Mouse (Mus musculus) c-Kit-positive CD71-positive TER-119-positive erythroid progenitor cells, embryonic 14.5 days (primary cell): ENCODE measurements around the gene Khdrbs1.
"Not testable (repeated sequence)": the region's sequence is repeated elsewhere in the genome, so short reads cannot be mapped to it uniquely, and the experiment has no call there.

Source experiments
- DNase-seq: peaks from one replicate; pipeline ENCODE4 v3.0.0-alpha.2; 2013; ENCODE audit warnings: low spot score

Khdrbs1 gene

GRCm38 (mm10) chr4:129742232-129743009 lies at the start of gene Khdrbs1:
Gene Khdrbs1 (minus strand): TSS chr4:129742303.
- DNase-seq, result peak; percentile 96

- DNase-seq, result no peak
Measured at GRCm38 (mm10) chr4:129791399-129791798, 49.3 kb upstream of the Khdrbs1 start.

DNA sequence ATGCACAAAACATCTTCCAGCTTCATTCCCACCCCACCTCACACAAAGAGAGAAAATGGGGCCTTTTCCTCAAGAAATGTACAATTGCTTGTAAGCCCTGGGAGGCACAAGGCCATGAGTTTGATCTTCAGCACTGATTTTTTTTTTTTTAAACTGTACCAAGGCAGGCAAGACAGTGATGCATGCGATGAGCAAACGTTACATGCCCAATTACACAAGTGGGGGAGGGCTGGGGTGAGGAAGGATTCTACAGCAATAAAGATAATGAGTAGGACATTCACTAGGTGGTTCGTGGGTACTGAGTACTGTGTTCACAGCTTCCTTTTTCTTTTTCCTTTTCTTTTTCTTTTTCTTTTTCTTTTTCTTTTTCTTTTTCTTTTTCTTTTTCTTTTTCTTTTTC lies 48.4 kb upstream of the Khdrbs1 start:
- DNase-seq, result no peak

- DNase-seq, result no peak
Measured at GRCm38 (mm10) chr4:129789635-129790034, 47.5 kb upstream of the Khdrbs1 start.

- DNase-seq, result no peak
Measured at GRCm38 (mm10) chr4:129788693-129789092, 46.6 kb upstream of the Khdrbs1 start.

GRCm38 (mm10) chr4:129785178-129785577 lies 43.1 kb upstream of the Khdrbs1 start:
- peak; percentile 81 for DNase-seq

DNA sequence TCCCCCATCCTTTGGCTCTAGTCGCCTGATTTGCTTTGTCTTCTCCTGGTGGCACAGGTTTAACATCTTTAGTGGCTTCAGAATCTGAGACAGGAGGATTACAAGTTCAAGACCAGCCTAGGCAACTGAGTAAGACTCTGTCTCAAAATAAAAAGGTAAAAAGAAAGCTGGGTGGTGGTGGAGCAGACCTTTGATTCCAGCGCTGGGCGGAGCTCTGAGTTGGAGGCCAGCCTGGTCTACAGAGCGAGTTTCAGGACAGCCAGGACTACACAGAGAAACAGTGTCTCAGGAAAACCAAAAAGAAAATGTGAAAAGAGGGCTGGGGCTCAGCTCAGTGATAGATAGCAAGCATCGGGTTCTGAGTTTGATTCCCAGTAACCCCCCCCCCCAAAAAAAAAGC lies 41.4 kb upstream of the Khdrbs1 start:
- no peak for DNase-seq

DNA sequence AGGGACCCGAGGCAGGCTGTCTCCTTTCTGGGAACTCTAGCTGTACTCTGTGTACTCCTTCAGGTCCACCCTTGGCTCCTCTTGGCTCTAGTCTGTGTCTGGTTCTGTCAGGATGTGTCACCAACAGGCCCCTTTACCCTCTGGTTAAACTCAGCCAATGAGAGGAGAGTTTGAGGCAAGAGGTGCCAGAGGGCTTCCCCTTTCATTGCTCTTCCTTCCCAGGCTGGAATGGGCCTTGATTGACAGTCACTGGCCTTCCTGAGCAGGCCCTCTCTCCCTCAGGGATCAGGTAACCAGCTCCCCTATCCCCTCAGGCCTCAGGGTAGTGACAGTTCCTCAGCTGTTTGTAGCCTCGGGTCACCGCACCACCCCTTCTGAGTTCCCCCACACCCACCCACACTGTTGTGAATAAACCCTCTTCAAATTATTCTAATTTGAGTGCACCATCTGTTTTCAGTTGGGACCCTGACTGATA lies 40.8 kb upstream of the Khdrbs1 start:
- DNase-seq, result no peak

- DNase-seq, result no peak
Measured at GRCm38 (mm10) chr4:129781881-129782675, 40.0 kb upstream of the Khdrbs1 start.

DNA sequence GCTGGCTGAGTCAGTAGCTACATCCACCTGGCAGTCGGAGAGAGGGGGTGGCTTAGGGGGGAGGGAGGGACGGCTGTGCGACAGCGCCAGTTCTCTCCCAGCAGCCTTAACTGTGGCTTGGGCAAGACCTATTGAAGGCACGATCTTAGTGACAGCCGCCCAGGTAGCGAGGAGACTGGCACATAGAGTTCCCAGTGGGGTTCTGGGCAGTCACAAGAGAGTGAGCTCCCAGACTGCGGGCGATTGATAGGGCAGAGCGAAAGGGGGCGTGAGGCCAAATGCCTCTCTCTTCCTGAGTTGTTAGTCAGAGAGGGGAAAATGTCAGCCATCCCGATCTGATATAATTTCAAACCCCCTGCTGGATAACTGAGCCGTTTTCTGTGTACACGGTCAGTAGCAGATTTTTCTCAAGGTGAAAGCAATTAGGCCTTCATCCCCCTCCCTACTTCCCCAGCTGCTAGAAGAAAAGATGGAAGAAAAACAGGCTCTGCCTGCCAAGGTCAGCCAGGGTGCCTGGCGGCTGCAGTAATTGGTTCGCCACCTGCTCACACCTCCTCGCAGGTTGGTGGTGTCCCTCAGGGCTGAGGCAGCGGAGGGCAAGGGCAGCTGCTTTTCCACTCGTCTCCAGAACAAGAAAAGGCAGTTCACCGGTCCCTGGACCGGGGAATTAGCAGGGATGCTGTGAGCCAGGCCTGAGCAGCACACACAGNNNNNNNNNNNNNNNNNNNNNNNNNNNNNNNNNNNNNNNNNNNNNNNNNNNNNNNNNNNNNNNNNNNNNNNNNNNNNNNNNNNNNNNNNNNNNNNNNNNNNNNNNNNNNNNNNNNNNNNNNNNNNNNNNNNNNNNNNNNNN lies 29.8 kb upstream of the Khdrbs1 start:
- no peak for DNase-seq

GRCm38 (mm10) chr4:129771314-129771671 lies 29.2 kb upstream of the Khdrbs1 start:
- DNase-seq, result no peak

DNA sequence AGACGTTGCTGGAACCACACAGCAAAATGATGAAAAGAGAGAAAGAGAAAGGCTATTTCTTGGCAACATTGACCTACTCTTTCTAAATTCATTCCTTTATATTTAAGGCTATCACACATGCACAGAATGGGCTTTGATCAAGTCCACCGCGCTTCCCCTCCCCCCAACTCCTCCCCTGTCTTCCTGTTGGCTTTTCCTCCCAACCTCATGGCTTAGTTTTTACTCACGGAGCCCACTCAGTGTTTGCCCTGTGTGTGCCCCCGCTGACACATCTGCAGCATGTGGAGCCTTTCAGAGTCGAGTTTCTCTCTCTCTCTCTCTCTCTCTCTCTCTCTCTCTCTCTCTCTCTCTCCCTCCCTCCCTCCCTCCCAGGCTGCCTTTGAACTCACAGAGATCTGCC lies 28.5 kb upstream of the Khdrbs1 start:
- DNase-seq, result no peak

GRCm38 (mm10) chr4:129768742-129769141 lies 26.6 kb upstream of the Khdrbs1 start:
- not testable (repeated sequence) for DNase-seq

- no peak for DNase-seq
Measured at GRCm38 (mm10) chr4:129767782-129768181, 25.7 kb upstream of the Khdrbs1 start.

GRCm38 (mm10) chr4:129765351-129765750 lies 23.2 kb upstream of the Khdrbs1 start:
- no peak for DNase-seq

- DNase-seq, result not testable (repeated sequence)
Measured at GRCm38 (mm10) chr4:129762496-129762895, 20.4 kb upstream of the Khdrbs1 start.

- DNase-seq, result no peak
Measured at GRCm38 (mm10) chr4:129761606-129762005, 19.5 kb upstream of the Khdrbs1 start.

- no peak for DNase-seq
Measured at GRCm38 (mm10) chr4:129755455-129755854, 13.4 kb upstream of the Khdrbs1 start.

DNA sequence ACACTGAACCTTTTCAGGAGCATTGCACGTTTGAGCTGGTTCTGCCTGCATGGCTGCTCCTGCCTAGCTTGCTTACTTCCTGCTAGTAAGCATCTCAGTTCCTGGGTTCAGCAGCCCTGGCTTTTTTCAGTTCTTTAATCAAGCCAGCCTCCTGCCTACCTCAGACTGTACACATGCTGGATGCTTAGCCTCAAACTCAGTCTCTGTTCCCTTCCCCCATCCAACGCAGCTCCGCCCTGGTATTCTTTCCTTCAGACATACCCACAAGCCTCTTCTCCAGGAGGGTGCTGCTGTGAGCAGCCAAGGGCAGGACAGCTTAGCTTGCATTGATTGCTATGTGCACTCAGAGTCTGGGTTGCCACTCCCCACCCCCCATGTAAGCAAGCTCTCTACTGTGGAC lies 12.6 kb upstream of the Khdrbs1 start:
- no peak for DNase-seq

GRCm38 (mm10) chr4:129750430-129750829 lies 8.3 kb upstream of the Khdrbs1 start:
- DNase-seq, result no peak

GRCm38 (mm10) chr4:129746591-129746990 lies 4.5 kb upstream of the Khdrbs1 start:
- no peak for DNase-seq

DNA sequence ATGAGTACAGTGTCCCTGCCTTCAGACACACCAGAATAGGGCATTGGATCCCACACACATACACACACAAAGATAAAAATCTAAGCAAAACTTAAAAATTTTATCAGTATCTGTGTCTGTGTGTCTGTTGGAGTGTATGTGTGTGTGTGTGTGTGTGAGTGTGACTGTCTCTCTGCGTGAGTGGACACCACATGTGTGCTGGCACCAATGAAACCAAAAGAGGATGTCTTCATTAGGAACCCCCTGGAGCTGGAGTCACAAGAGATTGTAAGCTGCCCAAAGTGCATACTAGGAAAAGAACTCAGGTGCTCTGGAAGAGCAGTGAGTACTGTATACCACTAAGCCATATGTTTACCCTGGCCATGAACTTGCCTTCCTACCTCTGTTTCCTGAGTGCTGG lies 4.0 kb upstream of the Khdrbs1 start:
- DNase-seq, result no peak
